Mouse (Mus musculus) urinary bladder, postnatal 25 days (tissue): ENCODE data around the gene Gm8332.
"Not testable (repeated sequence)": the region's sequence is repeated elsewhere in the genome, so short reads cannot be mapped to it uniquely, and the experiment has no call there.

ENCODE experiments used
- DNase-seq: peaks from one replicate; pipeline ENCODE4 v3.0.0; 2022; ENCODE audit warnings: low spot score

Gm8332 gene

GRCm38 (mm10) chr12:88250000-88250399, at the start of gene Gm8332:
Gene Gm8332 (minus strand): TSS chr12:88250100.
- DNase-seq, result not testable (repeated sequence)

- DNase-seq, result not testable (repeated sequence)
Measured at GRCm38 (mm10) chr12:88297171-88297570, 47.3 kb upstream of the Gm8332 start.

GRCm38 (mm10) chr12:88293082-88293481, 43.2 kb upstream of the Gm8332 start:
- DNase-seq, result not testable (repeated sequence)

- not testable (repeated sequence) for DNase-seq
Measured at GRCm38 (mm10) chr12:88285224-88285623, 35.3 kb upstream of the Gm8332 start.

GRCm38 (mm10) chr12:88274400-88274799, 24.5 kb upstream of the Gm8332 start, which contains the start of gene Gm5662:
Gene Gm5662 (minus strand): TSS chr12:88274500.
- not testable (repeated sequence) for DNase-seq

- no peak for DNase-seq
Measured at GRCm38 (mm10) chr12:88257241-88257640, 7.3 kb upstream of the Gm8332 start.

- DNase-seq, result not testable (repeated sequence)
Measured at GRCm38 (mm10) chr12:88255917-88256316, 6.0 kb upstream of the Gm8332 start.

- DNase-seq, result not testable (repeated sequence)
Measured at GRCm38 (mm10) chr12:88245786-88246185, 4.1 kb downstream of the Gm8332 start.

- not testable (repeated sequence) for DNase-seq
Measured at GRCm38 (mm10) chr12:88242940-88243339, 7.0 kb downstream of the Gm8332 start.

- DNase-seq, result no peak
Measured at GRCm38 (mm10) chr12:88219445-88219844, 30.5 kb downstream of the Gm8332 start.

GRCm38 (mm10) chr12:88218059-88218458, 31.8 kb downstream of the Gm8332 start:
- DNase-seq, result not testable (repeated sequence)

GRCm38 (mm10) chr12:88214641-88215040, 35.3 kb downstream of the Gm8332 start:
- DNase-seq, result no peak

GRCm38 (mm10) chr12:88211458-88211857, 38.4 kb downstream of the Gm8332 start:
- DNase-seq, result not testable (repeated sequence)

GRCm38 (mm10) chr12:88202856-88203255, 47.0 kb downstream of the Gm8332 start:
- no peak for DNase-seq
